Mouse (Mus musculus): ENCODE measurements at regions not wholly inside any gene's neighbourhood (a gene's known extent, or its start where the extent isn't known, plus 50 kb on each side); places are given as distances from the start of the nearest gene placed in this dataset.

DNA sequence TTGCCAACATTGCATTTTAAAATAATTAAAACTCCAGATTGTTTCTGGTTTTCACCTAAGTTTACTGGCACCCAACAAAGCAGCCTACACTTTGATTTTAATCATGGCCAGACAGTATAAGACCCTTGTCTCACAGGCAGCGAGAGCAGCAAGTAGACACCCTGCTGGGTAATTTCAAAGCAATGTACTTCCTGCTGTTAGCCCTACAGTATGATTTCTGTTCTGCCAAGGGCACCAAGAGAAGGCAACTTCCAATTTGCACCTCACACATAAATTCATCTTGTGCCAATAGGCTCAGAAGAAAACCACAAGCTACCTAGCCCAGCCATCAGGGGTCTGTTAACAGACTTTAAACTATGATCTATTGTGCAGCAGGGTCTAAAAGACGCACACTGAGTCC, 186.7 kb upstream of the Hand2 start:
- DNase-seq (ENCODE audit: extremely low spot score in 1 of 2, low spot score in 1 of 2) = no peak

DNA sequence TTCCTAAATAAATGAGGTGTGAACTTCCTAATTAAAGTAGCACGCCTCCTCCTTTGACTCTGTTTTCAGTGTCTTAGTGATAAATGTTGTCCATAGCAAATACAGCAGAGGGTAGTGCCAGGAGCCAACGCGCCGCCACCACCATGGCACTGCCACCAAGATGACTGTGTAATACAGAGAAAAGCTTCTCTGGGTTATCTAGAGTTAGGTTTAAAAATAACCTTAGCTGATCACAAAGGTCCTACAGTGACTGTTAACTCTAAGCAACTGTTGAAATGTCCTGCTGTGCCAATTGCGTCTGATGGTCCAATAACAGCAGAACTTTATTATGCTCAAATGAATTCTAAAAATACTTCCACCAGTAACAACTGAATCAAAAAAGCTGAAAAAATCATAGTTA, 186.1 kb upstream of the Hand2 start:
- no peak for DNase-seq (ENCODE audit: extremely low spot score in 1 of 2, low spot score in 1 of 2)

DNA sequence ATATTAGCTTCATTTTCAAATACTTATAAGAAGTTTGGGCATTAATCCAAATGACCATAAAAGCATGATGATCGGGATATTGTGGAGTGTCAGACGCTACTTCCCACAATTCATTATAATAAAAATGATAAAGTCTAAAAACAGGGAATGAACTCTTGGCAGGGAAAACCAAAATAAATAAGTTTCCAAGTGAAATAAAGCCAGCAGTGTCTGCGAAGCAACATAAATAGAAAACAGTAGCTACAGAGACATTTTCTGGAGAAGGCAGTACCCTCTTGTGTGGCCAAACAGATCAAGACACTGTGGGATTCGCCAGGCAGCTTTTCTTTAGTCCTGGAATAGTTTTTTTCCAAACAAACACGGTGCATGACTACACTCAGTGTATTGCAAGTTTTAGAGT, 172.7 kb upstream of the Hand2 start:
- no peak for DNase-seq (ENCODE audit: extremely low spot score in 1 of 2, low spot score in 1 of 2)

DNA sequence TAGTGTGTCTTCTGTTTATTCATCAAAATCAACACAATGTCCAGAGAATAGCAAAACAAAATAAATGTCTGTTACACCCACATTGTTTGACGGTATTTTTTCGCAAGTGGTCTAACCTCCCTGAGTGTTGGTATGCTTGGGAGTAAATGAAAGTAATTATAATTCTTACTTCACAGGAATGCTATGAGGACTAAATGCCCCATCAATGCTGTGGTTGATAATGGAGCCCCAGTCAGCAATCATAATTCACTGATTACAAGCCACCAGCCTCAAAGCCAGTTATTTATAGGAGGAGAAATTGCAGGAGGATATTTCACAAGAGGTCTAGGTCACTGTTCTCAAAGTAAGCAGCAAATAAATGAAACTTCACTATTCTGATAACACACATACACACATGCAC, 129.6 kb upstream of the Hand2 start:
- no peak for DNase-seq (ENCODE audit: extremely low spot score in 1 of 2, low spot score in 1 of 2)

DNA sequence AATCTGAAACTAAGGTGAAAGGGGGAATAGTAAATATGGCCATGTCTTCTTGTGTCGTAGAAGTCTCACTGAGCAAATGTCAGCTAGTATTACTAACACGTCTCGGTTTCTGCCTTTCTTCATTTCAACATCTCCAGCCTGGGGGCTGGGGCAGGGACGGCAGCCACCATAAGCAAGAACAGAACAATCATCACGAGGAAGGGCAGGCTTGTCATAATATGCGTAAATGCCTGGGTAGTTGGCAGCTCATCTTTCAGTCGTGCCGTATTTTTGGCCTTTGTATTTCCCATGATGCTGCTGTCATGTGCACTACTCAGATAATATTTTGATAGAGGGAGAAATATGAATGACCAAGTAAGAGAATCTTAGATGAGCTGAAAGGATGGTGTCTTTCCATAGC, 120.5 kb upstream of the Hand2 start:
- DNase-seq (ENCODE audit: extremely low spot score in 1 of 2, low spot score in 1 of 2) = no peak

DNA sequence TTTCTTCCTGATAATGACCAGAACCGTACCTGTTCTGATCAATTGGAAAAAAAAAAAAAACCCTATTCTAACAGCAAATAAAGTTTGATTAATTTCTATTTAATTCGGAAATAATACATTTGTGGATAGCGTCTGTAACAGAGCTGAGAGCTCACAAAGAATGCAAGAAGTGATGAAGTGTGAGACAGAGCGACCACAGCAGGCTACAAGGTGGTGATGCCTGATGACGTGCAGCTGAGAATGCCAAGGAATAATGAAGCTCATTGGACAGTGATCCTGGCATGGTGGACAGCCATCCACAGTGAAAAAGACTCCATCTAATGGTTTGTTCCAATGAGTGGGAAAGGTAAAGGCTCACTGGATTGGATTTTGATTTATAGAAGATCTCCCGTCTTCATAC, 111.2 kb upstream of the Hand2 start:
- no peak for DNase-seq (ENCODE audit: extremely low spot score in 1 of 2, low spot score in 1 of 2)

DNA sequence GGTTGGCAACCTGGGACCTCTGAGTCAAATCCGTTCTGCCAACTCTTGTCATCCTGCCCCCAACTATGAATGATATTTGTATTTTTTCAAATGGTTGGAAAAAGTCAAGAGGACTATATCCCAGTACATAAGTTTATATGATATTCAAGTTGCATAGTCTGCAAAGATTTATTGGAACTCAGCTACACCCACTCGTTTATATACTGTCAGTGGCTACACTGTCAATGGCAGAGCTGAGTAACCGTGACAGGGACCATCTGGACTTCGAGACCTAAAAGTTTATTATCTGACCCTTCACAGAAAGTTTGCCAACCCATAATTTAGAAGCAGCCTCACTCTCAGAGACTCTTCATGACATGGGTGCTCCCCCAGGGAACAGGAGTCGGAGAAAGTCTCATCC, 107.7 kb upstream of the Hand2 start:
- DNase-seq (ENCODE audit: extremely low spot score in 1 of 2, low spot score in 1 of 2) = no peak

DNA sequence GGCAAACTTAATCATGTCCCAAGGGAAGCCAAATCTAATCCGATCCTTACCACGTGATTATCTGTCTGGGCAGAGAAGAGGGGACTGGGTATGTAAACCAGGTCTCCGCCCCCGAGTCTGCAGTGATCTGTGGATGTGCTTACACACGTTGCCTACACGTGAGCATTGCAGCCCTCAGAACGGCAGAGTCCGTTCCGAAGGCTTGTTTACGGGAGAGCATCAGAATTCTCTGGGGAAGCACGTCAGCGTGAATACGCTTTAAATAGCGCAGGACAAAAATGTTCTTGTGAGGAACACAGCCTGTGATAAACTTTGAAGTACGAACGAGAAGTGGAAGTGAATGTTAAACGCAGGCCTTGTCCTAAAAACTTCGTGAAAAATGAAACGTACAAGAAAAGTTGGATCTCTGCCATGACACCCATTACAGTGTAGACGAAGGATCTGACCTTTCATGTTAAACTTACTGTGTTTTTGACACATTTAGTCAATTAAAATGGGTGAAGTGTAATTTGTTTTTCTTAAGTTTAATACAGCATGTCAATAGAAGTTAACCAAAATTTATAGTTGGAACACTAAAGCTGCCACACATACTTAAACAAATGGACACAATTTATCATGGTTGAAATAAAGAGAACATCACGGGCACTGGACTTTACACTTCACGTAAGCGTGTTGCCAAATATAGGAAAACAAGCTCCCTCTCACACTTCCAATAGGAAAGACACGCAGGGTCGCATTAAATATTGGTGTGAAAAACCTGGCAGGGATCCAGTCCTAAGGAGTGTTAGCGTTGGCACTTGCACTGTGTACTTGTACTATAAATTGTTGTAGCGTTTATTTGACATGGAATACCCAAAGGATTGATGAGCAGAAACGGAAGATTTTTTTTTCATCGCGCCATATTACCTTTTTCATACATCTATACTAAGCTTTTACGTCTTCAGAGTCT, 106.5 kb upstream of the Hand2 start:
- no peak for DNase-seq (ENCODE audit: extremely low spot score in 1 of 2, low spot score in 1 of 2)

DNA sequence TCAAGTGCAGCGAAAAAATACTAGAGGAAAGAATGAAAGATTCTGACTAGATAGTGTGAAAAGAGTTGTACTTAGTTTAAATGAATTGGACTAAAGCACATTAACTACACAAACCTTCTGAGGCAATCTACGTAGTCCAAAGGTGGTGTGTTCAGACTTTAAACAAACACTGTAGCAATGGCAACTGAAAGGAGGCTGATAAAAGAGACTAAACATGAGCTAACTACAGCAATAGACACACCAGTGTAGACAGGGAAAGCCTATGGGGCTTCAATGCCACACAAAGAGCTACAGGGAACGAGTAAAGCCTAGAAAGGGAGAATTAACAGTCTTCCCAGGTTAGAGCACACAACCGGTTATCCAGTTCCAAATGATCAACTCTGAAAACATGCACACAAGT, 90.2 kb upstream of the Hand2 start:
- no peak for DNase-seq (ENCODE audit: extremely low spot score in 1 of 2, low spot score in 1 of 2)

DNA sequence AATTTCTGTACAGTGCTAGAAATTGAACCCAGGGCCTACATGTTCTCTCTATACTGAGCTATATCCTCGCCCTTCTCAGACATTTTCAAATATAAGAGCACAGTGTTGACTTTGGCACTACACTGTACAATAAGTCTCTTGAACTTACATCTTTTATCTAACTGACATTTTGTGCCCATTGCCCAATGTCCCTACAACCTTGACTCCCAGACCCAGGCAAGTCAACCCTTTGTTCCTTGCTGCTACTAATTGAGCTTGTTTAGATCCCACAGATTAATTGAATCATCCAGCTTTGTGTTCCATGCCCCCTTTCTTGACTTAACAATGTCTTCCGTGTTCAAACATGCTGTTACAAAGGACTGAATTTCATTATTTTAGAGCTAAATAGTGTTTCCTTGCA, 78.5 kb upstream of the Hand2 start:
- no peak for DNase-seq (ENCODE audit: extremely low spot score in 1 of 2, low spot score in 1 of 2)

DNA sequence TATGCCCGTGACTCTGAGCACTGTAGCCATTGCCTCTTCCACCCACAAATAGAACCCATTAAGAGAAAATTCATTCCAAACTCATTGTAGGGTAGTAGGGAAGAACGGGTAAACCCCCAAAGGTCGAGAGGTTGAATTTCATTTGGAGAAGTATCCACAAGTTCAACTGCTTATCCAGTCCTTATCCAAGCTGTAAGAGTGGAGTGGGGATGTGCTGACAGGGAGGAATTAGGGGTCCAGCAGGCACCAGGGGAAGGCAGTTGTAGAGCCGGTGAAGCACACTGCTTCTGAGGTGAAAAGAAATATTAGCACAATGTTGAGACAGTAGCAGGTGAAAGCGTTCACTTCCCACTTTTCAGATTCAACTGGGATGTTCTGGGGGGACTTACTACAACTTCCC, 71.7 kb upstream of the Hand2 start:
- no peak for DNase-seq (ENCODE audit: extremely low spot score in 1 of 2, low spot score in 1 of 2)
